Mouse (Mus musculus): Measurements from ENCODE around the gene Nudt16. TPM values are rescaled to one million over a fixed set of nuclear protein-coding genes. Genes with fewer than 3 reads are reported as not detected.
"Not testable (repeated sequence)": the region's sequence is repeated elsewhere in the genome, so short reads cannot be mapped to it uniquely, and the experiment has no call there.

Nudt16 gene
- total RNA-seq (2022), result 10 to 100 TPM; 15.1 to 22.0 (median 20.2) TPM

- peak; percentile 84 to 90 for DNase-seq (ENCODE audit: low spot score in 2 of 2)
Measured at GRCm38 (mm10) chr9:105131253-105132001, at the start of gene Nudt16. Gene Nudt16, minus strand, starts transcription at chr9:105131824.

- DNase-seq (ENCODE audit: low spot score in 2 of 2), result no peak
Measured at GRCm38 (mm10) chr9:105144992-105145391, 13.4 kb upstream of the Nudt16 start, which contains the start of gene 1700080E11Rik. Gene 1700080E11Rik, minus strand, starts transcription at chr9:105145092.

GRCm38 (mm10) chr9:105139204-105139603, 7.6 kb upstream of the Nudt16 start:
- no peak for DNase-seq (ENCODE audit: low spot score in 2 of 2)

- DNase-seq (ENCODE audit: low spot score in 2 of 2), result no peak
Measured at GRCm38 (mm10) chr9:105136404-105136803, 4.8 kb upstream of the Nudt16 start.

- no peak for DNase-seq (ENCODE audit: low spot score in 2 of 2)
Measured at GRCm38 (mm10) chr9:105134536-105134935, 2.9 kb upstream of the Nudt16 start.

- no peak for DNase-seq (ENCODE audit: low spot score in 2 of 2)
Measured at GRCm38 (mm10) chr9:105132002-105132367, 361 bp upstream of the Nudt16 start.

- no peak for DNase-seq (ENCODE audit: low spot score in 2 of 2)
Measured at GRCm38 (mm10) chr9:105130331-105130730, 1.3 kb downstream of the Nudt16 start.

- not testable (repeated sequence) for DNase-seq (ENCODE audit: low spot score in 2 of 2)
Measured at GRCm38 (mm10) chr9:105125206-105125605, 6.4 kb downstream of the Nudt16 start.

- DNase-seq (ENCODE audit: low spot score in 2 of 2), result no peak
Measured at GRCm38 (mm10) chr9:105103893-105104292, 27.7 kb downstream of the Nudt16 start.

- DNase-seq (ENCODE audit: low spot score in 2 of 2), result peak in 1 of 2 experiments; percentile 22
Measured at GRCm38 (mm10) chr9:105101911-105102310, 29.7 kb downstream of the Nudt16 start.

GRCm38 (mm10) chr9:105100807-105101570, 30.6 kb downstream of the Nudt16 start:
- DNase-seq (ENCODE audit: low spot score in 2 of 2), result no peak

- no peak for DNase-seq (ENCODE audit: low spot score in 2 of 2)
Measured at GRCm38 (mm10) chr9:105080246-105080645, 51.4 kb downstream of the Nudt16 start.

Other genes starting within 250 kb of the Nudt16 start
- gene Mrpl3, start 78.6 kb downstream of the Nudt16 start, total RNA-seq (2022), result 100 to 1,000 TPM in 1 of 4 experiments, 10 to 100 TPM in 3; 84.8 to 103 (median 89.2) TPM
- gene 1700080E11Rik, start 13.3 kb upstream of the Nudt16 start, total RNA-seq (2022), result not detected

All from left cerebral cortex, adult 8-10 months (tissue).